Mouse (Mus musculus) T-cell, adult 66 days (primary cell): Measurements from ENCODE around the gene Top1. TPM values are rescaled to one million over a fixed set of nuclear protein-coding genes. Genes with fewer than 3 reads are reported as not detected.

Source experiments
- total RNA-seq, 2 experiments: library from RNA; stranded (reverse); gene quantifications; 3 replicates in 1 of 2; 4 replicates in 1 of 2; pipeline ENCODE4 v1.2.4; 2023

Gene Top1
- total RNA-seq, result 100 to 1,000 TPM; 123 to 128 TPM

GRCm38 (mm10) chr2:160645614-160646137 is at the start of gene Top1:
TSS of gene Top1 (plus strand) at chr2:160645888.

GRCm38 (mm10) chr2:160731117-160731838 is 85.6 kb downstream of the Top1 start, which contains the start of gene Plcg1:
TSS of gene Plcg1 (plus strand) at chr2:160731300.

Other genes with a start within 250 kb of the Top1 start
- gene Plcg1, start 85.4 kb downstream of the Top1 start, total RNA-seq, result 100 to 1,000 TPM; 353 to 385 TPM
- gene Zhx3, start 227.1 kb downstream of the Top1 start, total RNA-seq, result 10 to 100 TPM; 11.8 to 13.3 TPM
- under 1 TPM in 1 of 2 experiments, not detected in 1; 0.30 TPM for gene Lpin3, start 234.8 kb downstream of the Top1 start, total RNA-seq